Mouse (Mus musculus): Measurements from ENCODE around the gene Ucn3.

GRCm38 (mm10) chr13:3894549-3894948 lies 50.6 kb downstream of the Ucn3 start:
- TF ChIP-seq CTCF (IDR thresholded peaks at IDR 0.05; ENCODE audit: insufficient read depth, low read depth, low read length) (no peak), POLR2A (IDR thresholded peaks at IDR 0.05; ENCODE audit: insufficient read depth, low read depth, low read length) (no peak)

All from olfactory bulb, adult 2 months (tissue).